Mouse (Mus musculus) brain, embryonic 14.5 days (tissue): ENCODE data around the gene Pla2g2d.

ENCODE experiments used
- CTCF ChIP-seq: fragments of 200-500 bp; IDR thresholded peaks from 2 replicates; pipeline ENCODE4 v1.5.1; 2012; ENCODE audit warnings: inconsistent platforms, mild to moderate bottlenecking, moderate library complexity, borderline replicate concordance; ENCODE audit not compliant: insufficient read depth, insufficient read length; ENCODE audit errors: extremely low read depth
- POLR2A ChIP-seq: fragments of 200-500 bp; IDR thresholded peaks from 2 replicates; pipeline ENCODE4 v1.6.1; 2012; ENCODE audit warnings: mild to moderate bottlenecking, inconsistent platforms, borderline replicate concordance; ENCODE audit not compliant: poor library complexity, insufficient read depth, insufficient read length, severe bottlenecking; ENCODE audit errors: extremely low read depth

- TF ChIP-seq CTCF (no peak), POLR2A (no peak)
Observed at GRCm38 (mm10) chr4:138729018-138729703, 46.4 kb upstream of the Pla2g2d start.
